In genomic region chr13:83728421-83729010, GRCm38 (mm10) we compare ENCODE assay signal across 14 mouse cellular contexts.
DNase-seq lines count a peak whose midpoint lies in the region; ATAC-seq and TF ChIP-seq lines count a peak whose summit lies in the region.
"Had no signal": no experiment of that assay in that cellular context is flagged by ENCODE, and none has a peak within 500 bp of the region (broad histone marks: within the 10 kb centered on the region; RNA-seq: fewer than 3 reads in every experiment).

No protein-coding gene starts in this region.

- no peak for ATAC-seq in forebrain, embryonic 11.5 days (replicated peaks; ENCODE audit: low FRiP score)
- no peak for ATAC-seq in hindbrain, postnatal 0 days
- ATAC-seq in kidney, embryonic 16.5 days (ENCODE audit: low FRiP score, low TSS enrichment): no peak
- ATAC-seq: inflammation-experienced regulatory T-cells, adult 6 months; liver, embryonic 12.5 days had no signal

- peak overlapping the region; percentile 100 for H3K9ac ChIP-seq in forebrain, embryonic 11.5 days (ENCODE audit: low read length)
- peak overlapping the region; percentile 100 for H3K9ac ChIP-seq in hindbrain, postnatal 0 days (replicated peaks; ENCODE audit: low read length)
- no peak overlapping the region for H3K9ac ChIP-seq in kidney, embryonic 16.5 days (replicated peaks; ENCODE audit: low read length)
- H3K9ac ChIP-seq: embryonic facial prominence, embryonic 12.5 days; liver, embryonic 12.5 days had no signal

- H3K9me3 ChIP-seq in forebrain, embryonic 11.5 days (ENCODE audit: control insufficient read depth, low read length): no peaks in the 10 kb centered on the region
- H3K9me3 ChIP-seq in hindbrain, postnatal 0 days (ENCODE audit: low read length): no peaks in the 10 kb centered on the region
- H3K9me3 ChIP-seq in kidney, embryonic 16.5 days (ENCODE audit: low read length): peaks cover 4% of the 10 kb centered on the region; the same call in 1 of the 2 replicates
- H3K9me3 ChIP-seq: embryonic facial prominence, embryonic 12.5 days; heart, embryonic 10.5 days; liver, embryonic 12.5 days had no signal

- DNase-seq in layer of hippocampus, adult 2 months (ENCODE audit: low spot score in 2 of 2): no peak
- no peak for DNase-seq in layer of hippocampus, adult 8-10 months (ENCODE audit: low spot score in 2 of 2)
- no peak for DNase-seq in forebrain, embryonic 11.5 days (ENCODE audit: low spot score)
- DNase-seq in hindbrain, postnatal 0 days (ENCODE audit: low spot score): peak; percentile 32
- DNase-seq in retina, embryonic 14.5 days (ENCODE audit: low spot score): peak; percentile 39
- DNase-seq in kidney, postnatal 14 days: no peak
- DNase-seq in ovary, adult 18-20 months (ENCODE audit: low spot score): no peak
- DNase-seq: lung, postnatal 4 days; thymus, postnatal 4 days had no signal

- no peak for TF ChIP-seq CTCF in layer of hippocampus, adult 2 months (conservative IDR thresholded peaks at IDR 0.05)
- TF ChIP-seq CTCF in hindbrain, postnatal 0 days (IDR thresholded peaks at IDR 0.05; ENCODE audit: low read depth): no peak

- no peaks in the 10 kb centered on the region; the same call in 1 of the 2 replicates for H3K27me3 ChIP-seq in forebrain, embryonic 11.5 days (ENCODE audit: control insufficient read depth, insufficient read depth, low read length)
- H3K27me3 ChIP-seq in hindbrain, postnatal 0 days (ENCODE audit: insufficient read depth, low read length): no peaks in the 10 kb centered on the region
- peaks cover 81% of the 10 kb centered on the region for H3K27me3 ChIP-seq in kidney, embryonic 16.5 days (ENCODE audit: insufficient read depth, low read length)

- peak overlapping the region; percentile 100 for H3K27ac ChIP-seq in layer of hippocampus, adult 2 months
- peak overlapping the region; percentile 100 for H3K27ac ChIP-seq in forebrain, embryonic 11.5 days (ENCODE audit: low read depth, low read length)
- peak overlapping the region; percentile 100 for H3K27ac ChIP-seq in hindbrain, postnatal 0 days
- no peak overlapping the region for H3K27ac ChIP-seq in kidney, embryonic 16.5 days (ENCODE audit: low read length)
- H3K27ac ChIP-seq: heart, embryonic 10.5 days; liver, embryonic 12.5 days had no signal

- H3K4me1 ChIP-seq in forebrain, embryonic 11.5 days (replicated peaks; ENCODE audit: control insufficient read depth, insufficient read depth, low read length): no peaks in the 10 kb centered on the region
- no peaks in the 10 kb centered on the region for H3K4me1 ChIP-seq in hindbrain, postnatal 0 days (ENCODE audit: insufficient read depth, low read length)
- peaks cover 3% of the 10 kb centered on the region; the same call in 1 of the 2 replicates for H3K4me1 ChIP-seq in kidney, embryonic 16.5 days (ENCODE audit: insufficient read depth, low read length)

- peak overlapping the region; percentile 88 for H3K4me3 ChIP-seq in layer of hippocampus, adult 2 months
- H3K4me3 ChIP-seq in forebrain, embryonic 11.5 days (ENCODE audit: low read depth, low read length): peak overlapping the region; percentile 85
- H3K4me3 ChIP-seq in hindbrain, postnatal 0 days (ENCODE audit: low read length): peak overlapping the region; percentile 79
- no peak overlapping the region for H3K4me3 ChIP-seq in kidney, embryonic 16.5 days (ENCODE audit: low read length)

- no peaks in the 10 kb centered on the region for H3K36me3 ChIP-seq in forebrain, embryonic 11.5 days (ENCODE audit: control insufficient read depth, insufficient read depth, low read length)
- H3K36me3 ChIP-seq in hindbrain, postnatal 0 days (ENCODE audit: insufficient read depth, low read length): no peaks in the 10 kb centered on the region
- H3K36me3 ChIP-seq in kidney, embryonic 16.5 days (ENCODE audit: insufficient read depth, low read length): no peaks in the 10 kb centered on the region
- H3K36me3 ChIP-seq: embryonic facial prominence, embryonic 12.5 days; heart, embryonic 10.5 days; liver, embryonic 12.5 days had no signal

- peak overlapping the region; percentile 75 for H3K4me2 ChIP-seq in forebrain, embryonic 11.5 days (ENCODE audit: low read depth, low read length, severe bottlenecking)
- peak overlapping the region; percentile 89 for H3K4me2 ChIP-seq in hindbrain, postnatal 0 days (ENCODE audit: low read depth, low read length)
- no peak overlapping the region for H3K4me2 ChIP-seq in kidney, embryonic 16.5 days (replicated peaks; ENCODE audit: low read depth, low read length)

- 2% methylated on average over 5 of the region's 5 CpGs for WGBS in forebrain, embryonic 11.5 days
- WGBS in hindbrain, postnatal 0 days: 1% methylated on average over 5 of the region's 5 CpGs
- WGBS in kidney, embryonic 16.5 days: 8% methylated on average over 5 of the region's 5 CpGs

Comparison
In these comparisons a context has a peak if more than half of its experiments do, and no peak if none do; other contexts are left out.
1. DNase-seq: peak in hindbrain, postnatal 0 days (single experiment) and retina, embryonic 14.5 days (single experiment); none in layer of hippocampus, adult 2 months (0 of 2), layer of hippocampus, adult 8-10 months (0 of 2), forebrain, embryonic 11.5 days (single experiment), kidney, postnatal 14 days (single experiment) and ovary, adult 18-20 months (single experiment).